Mouse (Mus musculus) C2C12 (cell line): ENCODE results near the gene Nos1. TPM values are rescaled to one million over a fixed set of nuclear protein-coding genes. Genes with fewer than 3 reads are reported as not detected.

ENCODE experiments used
- H3K27me3 ChIP-seq: one replicate; pipeline ENCODE4 v1.6.1; 2011; ENCODE audit not compliant: control insufficient read depth, insufficient read depth, insufficient read length
- H3K36me3 ChIP-seq: one replicate; pipeline ENCODE4 v1.6.1; 2011; ENCODE audit not compliant: control insufficient read depth, insufficient read depth
- H3K4me3 ChIP-seq: one replicate; pipeline ENCODE4 v1.5.1; 2011; ENCODE audit warnings: mild to moderate bottlenecking, control low read depth; ENCODE audit not compliant: poor library complexity, insufficient read depth, severe bottlenecking
- H3K79me2 ChIP-seq: one replicate; pipeline ENCODE4 v1.6.1; 2011; ENCODE audit not compliant: control insufficient read depth, insufficient read depth
- H3K79me3 ChIP-seq: one replicate; pipeline ENCODE4 v1.6.1; 2011; ENCODE audit warnings: low read depth, control low read depth
- H3ac ChIP-seq: one replicate; pipeline ENCODE3; 2011; ENCODE audit warnings: low read depth; ENCODE audit not compliant: control insufficient read depth, insufficient read length
- CEBPB ChIP-seq: IDR thresholded peaks from one replicate; pipeline ENCODE4 v1.6.1; 2011; ENCODE audit warnings: low read depth, mild to moderate bottlenecking, control low read depth, moderate library complexity
- CTCF ChIP-seq: IDR thresholded peaks from one replicate; pipeline ENCODE4 v1.5.1; 2011; ENCODE audit not compliant: control insufficient read depth, insufficient read depth, insufficient read length
- FOSL1 ChIP-seq: IDR thresholded peaks from one replicate; pipeline ENCODE4 v1.8.0; 2011; ENCODE audit warnings: mild to moderate bottlenecking, low read length; ENCODE audit not compliant: poor library complexity, insufficient read depth, severe bottlenecking
- MAX ChIP-seq: IDR thresholded peaks from one replicate; pipeline ENCODE4 v1.6.1; 2011; ENCODE audit warnings: mild to moderate bottlenecking, control low read depth
- MYOD1 ChIP-seq: IDR thresholded peaks from one replicate; pipeline ENCODE4 v1.6.1; 2011; ENCODE audit warnings: low read depth; ENCODE audit not compliant: control insufficient read depth, insufficient read length
- MYOG ChIP-seq: IDR thresholded peaks from one replicate; pipeline ENCODE4 v1.6.1; 2011; ENCODE audit not compliant: control insufficient read depth, insufficient read length; ENCODE audit errors: extremely low read depth
- USF1 ChIP-seq: IDR thresholded peaks from one replicate; pipeline ENCODE4 v1.6.1; 2011; ENCODE audit warnings: low read depth, mild to moderate bottlenecking, control low read depth, moderate library complexity
- polyA plus RNA-seq: library from polyadenylated mRNA; unstranded; fragments of >200 nt; fragmentation: generic; extraction: Trizol; gene quantifications from one replicate; pipeline ENCODE4 v1.2.1, GENCODE M21; 2012; ENCODE audit warnings: missing spikeins

Nos1 gene
- polyA plus RNA-seq, 1 experiment, result 0.19 TPM

DNA sequence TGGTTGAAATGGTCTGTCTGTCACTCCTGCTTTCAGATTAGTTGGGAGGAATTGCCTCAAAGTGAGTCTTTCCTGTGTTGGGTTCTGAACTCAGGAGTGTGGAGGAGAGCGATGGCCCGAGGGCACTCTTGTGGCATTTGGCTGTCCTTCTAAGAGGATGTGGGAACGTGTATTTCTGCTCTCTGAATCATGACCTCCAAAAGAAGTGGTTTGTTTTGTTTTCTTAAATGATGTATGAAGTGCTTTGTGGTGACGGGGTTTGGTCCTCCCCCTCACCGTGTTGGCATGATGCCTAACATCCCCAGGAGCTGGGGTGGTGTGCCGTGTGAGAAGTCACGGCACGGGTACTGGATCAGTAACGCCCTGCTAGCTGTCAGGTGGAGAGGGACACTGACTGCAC, 207.5 kb downstream of the Nos1 start:
- H3ac ChIP-seq, result no peak overlapping the region
- no peaks in the 10 kb centered on the region for H3K79me2 ChIP-seq
- TF ChIP-seq USF1 (no peak), CEBPB (no peak), FOSL1 (no peak), CTCF (no peak), MAX (no peak), MYOD1 (no peak), MYOG (no peak)
- no peak overlapping the region for H3K4me3 ChIP-seq
- no peaks in the 10 kb centered on the region for H3K79me3 ChIP-seq
- no peaks in the 10 kb centered on the region for H3K27me3 ChIP-seq
- peaks cover 27% of the 10 kb centered on the region for H3K36me3 ChIP-seq

- no peak overlapping the region for H3K4me3 ChIP-seq
- no peaks in the 10 kb centered on the region for H3K79me2 ChIP-seq
- TF ChIP-seq MAX, result no peak
- TF ChIP-seq CTCF, result no peak
- TF ChIP-seq FOSL1, result no peak
- no peak for TF ChIP-seq MYOG
- TF ChIP-seq USF1, result no peak
- no peak for TF ChIP-seq MYOD1
- no peak for TF ChIP-seq CEBPB
- H3ac ChIP-seq, result no peak overlapping the region
- H3K27me3 ChIP-seq, result no peaks in the 10 kb centered on the region
- H3K36me3 ChIP-seq, result peaks cover 34% of the 10 kb centered on the region
- H3K79me3 ChIP-seq, result no peaks in the 10 kb centered on the region
Measured at GRCm38 (mm10) chr5:117989773-117990172, 208.9 kb downstream of the Nos1 start.

GRCm38 (mm10) chr5:117990957-117991356, 210.1 kb downstream of the Nos1 start:
- no peak for TF ChIP-seq FOSL1
- no peak for TF ChIP-seq MAX
- no peak for TF ChIP-seq MYOG
- TF ChIP-seq CEBPB, result no peak
- TF ChIP-seq MYOD1, result no peak
- no peak for TF ChIP-seq CTCF
- TF ChIP-seq USF1, result no peak
- Histone ChIP-seq H3K79me3 (no peaks in the 10 kb centered on the region), H3K27me3 (no peaks in the 10 kb centered on the region), H3K4me3 (no peak overlapping the region), H3K36me3 (peaks cover 36% of the 10 kb centered on the region), H3K79me2 (no peaks in the 10 kb centered on the region), H3ac (no peak overlapping the region)

- H3ac ChIP-seq, result no peak overlapping the region
- TF ChIP-seq USF1, result no peak
- TF ChIP-seq CEBPB, result no peak
- TF ChIP-seq FOSL1, result no peak
- no peak for TF ChIP-seq MYOG
- no peak for TF ChIP-seq MYOD1
- TF ChIP-seq MAX, result no peak
- TF ChIP-seq CTCF, result no peak
- no peaks in the 10 kb centered on the region for H3K27me3 ChIP-seq
- H3K4me3 ChIP-seq, result no peak overlapping the region
- peaks cover 18% of the 10 kb centered on the region for H3K36me3 ChIP-seq
- H3K79me2 ChIP-seq, result no peaks in the 10 kb centered on the region
- no peaks in the 10 kb centered on the region for H3K79me3 ChIP-seq
Measured at GRCm38 (mm10) chr5:117993550-117993949, 212.7 kb downstream of the Nos1 start.

DNA sequence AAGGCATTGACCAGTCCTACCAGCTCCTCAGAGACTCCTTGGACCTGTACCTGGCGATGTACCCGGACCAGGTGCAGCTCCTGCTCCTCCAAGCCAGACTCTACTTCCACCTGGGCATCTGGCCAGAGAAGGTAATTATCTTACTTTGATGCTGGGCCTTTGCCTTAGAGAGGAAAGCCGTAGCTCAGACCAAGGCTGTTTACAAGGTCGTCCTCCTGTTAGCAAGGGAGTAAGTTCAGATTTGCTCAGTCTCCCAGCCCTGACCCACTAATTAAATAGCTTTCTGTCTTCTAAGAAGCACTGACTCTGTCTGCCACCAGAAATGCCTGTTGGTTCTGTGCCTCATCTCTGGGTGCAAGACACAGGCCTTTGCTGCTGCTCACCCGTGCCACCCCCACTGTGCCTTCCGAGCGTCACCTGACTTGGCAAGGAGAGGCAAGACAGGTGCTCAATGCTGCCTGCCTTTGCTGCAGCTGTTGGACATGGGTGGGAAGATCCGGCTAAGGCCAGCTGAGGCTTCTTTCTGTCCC, 214.6 kb downstream of the Nos1 start:
- H3K79me3 ChIP-seq, result no peaks in the 10 kb centered on the region
- H3K27me3 ChIP-seq, result no peaks in the 10 kb centered on the region
- H3K79me2 ChIP-seq, result no peaks in the 10 kb centered on the region
- TF ChIP-seq CEBPB (no peak), FOSL1 (no peak), USF1 (no peak), CTCF (no peak), MYOG (no peak), MYOD1 (no peak), MAX (no peak)
- peaks cover 18% of the 10 kb centered on the region for H3K36me3 ChIP-seq
- no peak overlapping the region for H3K4me3 ChIP-seq
- H3ac ChIP-seq, result no peak overlapping the region
